Mouse (Mus musculus) cerebellum, postnatal 4 days (tissue): ENCODE results near the gene Alcam.
A peak's percentile ranks its signal among the peaks of the same experiment; 100 is the strongest.

Experiments
- DNase-seq, 2 experiments: peaks; one replicate each; pipeline ENCODE4 v3.0.0; 2022; ENCODE audit warnings: low spot score in 2 of 2, mixed read lengths in 1 of 2

Alcam gene

DNA sequence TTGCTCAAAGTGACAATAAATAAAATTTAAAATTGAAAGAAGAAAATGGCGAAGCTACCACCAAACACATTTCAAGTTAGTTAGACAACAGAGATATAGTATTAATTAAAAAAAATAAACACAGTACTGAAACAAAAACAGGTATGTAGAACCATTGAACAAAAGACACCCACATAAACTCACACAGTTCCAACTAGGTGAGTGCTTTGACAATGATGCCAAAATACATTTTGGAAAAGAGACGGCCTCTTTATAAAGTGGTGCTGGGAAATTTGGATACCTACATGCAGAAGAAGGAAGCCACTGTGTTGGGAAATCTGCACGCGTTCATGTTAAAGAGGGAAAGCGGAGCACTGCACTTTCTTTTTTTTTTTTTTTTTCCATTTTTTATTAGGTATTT, 85.4 kb downstream of the Alcam start:
- DNase-seq = no peak

DNA sequence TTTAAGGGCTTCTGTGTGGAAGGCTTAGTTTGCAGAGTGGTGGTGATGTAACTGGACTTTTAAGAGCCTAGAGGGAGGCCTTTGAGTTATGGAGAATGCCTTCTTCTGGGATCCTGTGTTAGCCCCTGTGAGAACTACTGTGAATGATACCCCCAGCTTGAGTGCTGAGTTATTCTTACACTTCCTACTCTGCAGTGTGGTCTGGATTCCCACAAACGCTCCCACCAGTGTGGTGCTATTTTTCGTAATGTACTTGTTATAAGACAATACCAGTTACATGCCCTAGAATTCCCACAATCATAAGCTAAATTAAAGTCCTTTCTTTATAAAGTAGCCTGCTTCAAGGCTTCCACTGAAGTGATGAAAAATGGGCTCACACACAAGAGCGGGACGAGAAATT, 87.0 kb downstream of the Alcam start:
- no peak for DNase-seq

DNA sequence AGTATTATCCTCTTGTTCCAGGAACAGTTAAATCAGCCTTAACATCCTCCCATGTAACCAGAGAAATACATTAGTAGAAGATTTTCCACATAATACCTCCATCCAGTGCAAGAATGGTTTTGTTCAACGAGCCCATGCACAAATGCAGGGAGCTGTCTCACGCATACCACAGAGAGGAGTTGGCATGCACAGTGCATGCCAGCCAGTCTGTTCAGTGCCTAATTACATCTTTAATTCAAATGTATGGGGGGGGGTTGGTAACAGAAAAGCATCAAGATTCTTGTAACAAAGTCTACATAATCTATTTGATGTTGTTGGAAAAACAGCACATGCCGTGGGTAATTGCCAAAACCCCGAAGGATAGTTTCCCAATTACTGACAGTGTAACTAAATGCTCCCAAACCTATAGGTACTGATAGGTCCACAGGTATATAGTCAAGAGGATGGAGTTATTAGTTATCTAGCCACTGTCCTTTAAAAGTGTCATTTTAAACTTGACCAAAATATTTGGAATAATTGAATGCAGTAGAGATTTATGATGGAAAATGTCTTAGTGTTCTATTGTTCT, 89.8 kb downstream of the Alcam start:
- DNase-seq = no peak

DNA sequence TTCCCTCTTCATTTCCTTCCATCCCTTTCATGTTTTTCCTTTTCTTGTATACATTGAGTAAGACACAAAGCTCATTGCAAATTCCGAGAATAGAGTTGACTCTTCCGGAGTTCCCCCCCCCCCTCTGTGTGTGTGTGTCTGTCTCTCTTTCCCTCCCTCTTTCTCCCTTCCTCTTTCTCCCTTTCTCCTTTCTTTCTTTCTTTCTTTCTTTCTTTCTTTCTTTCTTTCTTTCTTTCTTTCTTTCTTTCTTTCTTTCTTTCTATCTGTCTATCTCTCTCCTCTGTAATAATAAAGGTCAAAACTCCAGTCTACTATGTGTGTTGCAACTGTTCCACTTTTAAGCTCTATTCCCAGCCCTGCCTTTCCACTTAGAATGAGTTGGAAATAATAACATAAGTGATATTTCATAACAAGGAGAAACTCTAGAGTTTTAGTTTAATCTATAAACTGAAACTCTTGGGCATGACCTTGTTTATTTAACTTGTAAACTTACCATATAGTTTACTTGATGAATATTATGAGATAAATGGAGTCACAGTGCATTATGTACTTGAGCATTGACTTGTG, 110.3 kb downstream of the Alcam start:
- no peak for DNase-seq

DNA sequence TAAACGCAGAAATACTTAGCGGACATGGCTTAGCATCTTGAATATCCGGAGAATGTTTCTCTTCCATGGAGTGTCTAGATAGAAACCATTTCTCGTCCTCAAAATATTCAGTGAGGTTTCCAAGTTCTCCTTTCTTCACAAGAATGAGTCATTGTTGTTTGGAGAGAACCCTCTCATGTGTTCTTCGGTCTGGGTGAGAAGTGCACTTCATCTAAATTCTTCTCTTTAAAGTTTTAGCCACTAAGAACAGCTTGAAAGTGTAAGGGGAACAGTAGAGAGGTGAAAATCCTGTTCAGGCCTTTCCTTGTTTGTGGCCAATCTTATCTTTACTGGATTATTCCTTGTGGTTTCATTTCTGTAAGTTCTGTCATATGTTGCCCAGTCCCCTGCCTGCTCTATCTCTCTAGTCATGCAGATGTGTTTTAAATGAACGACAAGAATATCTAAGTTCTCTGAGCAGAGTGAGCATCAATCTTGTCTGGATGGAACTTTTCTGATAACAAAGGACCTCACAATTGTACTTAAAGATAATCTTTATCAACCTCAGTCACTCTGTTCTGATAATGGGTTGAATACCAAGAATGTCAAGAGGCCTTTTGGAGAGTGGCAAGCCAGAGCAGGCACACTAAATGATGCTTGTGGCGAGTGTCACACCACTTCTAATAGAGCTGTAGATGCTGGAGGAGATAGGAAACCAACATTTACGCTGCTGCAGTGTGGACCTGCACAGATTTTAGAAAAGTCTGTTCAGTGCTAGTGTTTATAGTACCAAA, 111.0 kb downstream of the Alcam start:
- no peak for DNase-seq

DNA sequence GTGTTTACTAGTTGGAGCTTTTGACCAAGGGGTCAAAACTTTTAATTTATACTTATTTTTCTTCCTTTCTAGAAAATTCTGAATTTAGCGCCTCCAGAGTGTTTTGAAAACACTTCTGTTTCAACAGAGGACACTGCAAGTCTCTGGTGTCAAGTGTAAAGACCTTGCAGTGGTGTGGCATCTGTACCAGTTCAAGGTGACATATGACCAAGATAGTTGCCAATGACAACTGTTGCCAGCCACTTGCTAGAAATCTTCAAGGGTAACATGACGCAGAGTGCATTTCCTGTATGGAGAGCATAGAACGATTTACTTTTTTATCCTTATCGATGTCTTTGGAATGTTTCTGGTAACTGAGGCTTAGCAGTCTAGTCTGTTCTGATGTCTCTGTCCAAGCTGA, 119.8 kb downstream of the Alcam start:
- no peak for DNase-seq

DNA sequence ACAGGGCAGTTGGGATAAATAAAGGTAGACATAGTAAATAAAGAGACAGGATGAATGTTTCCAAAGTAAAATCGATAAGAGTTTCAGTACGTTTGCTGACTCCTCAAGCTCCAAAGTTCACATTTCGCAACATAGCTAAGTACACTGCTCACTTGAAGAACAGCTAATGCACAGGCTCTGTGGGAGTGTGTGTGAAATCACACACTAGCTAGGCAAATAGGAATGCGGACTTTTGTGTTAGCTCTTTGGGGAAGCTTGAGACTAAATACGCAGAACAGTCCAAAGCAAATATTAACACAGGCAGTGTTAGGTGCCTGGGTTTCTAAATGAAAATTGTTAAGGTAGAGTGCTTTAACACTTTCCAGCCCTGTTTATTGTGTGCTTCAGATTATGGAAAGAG, 120.2 kb downstream of the Alcam start:
- DNase-seq = no peak

DNA sequence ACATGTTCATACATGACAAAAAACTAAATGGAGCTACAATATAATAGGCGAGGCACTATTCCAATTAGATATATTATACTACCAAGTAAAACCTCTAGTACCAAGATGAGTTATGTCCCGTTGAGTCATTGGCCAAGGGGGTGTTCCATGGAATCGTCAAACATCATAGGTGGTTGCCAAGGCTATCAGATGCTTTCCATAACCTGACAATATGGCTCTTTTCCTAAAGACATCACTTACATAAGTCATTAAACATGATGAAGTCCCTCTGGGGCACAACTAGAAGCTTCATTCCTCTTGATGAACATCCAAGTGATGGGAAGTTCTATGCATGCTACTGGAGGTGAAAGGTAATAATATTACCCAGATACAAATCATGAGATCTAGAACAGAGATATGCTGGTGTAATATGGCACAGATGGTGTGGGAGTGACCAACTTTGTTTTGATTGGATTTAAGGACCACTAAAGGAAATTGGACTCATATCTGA, 122.5 kb downstream of the Alcam start:
- DNase-seq = no peak

DNA sequence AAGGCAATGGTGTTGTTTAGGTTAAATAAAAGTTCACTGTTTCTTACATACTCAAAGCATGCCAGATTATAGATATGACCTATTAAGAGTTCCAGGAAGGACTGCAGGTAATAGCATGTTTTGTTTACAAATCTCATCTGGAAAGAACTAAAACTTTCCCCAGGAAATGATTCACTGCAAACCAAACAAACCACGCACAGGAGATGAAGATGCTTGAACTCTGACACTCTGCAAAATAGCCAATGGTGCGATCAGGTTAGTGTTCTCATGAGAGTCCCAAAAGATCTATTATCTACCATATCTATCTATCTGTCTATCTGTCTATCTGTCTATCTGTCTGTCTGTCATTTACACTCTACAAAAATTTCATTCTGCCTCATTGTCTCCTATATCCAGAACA, 124.5 kb downstream of the Alcam start:
- no peak for DNase-seq

DNA sequence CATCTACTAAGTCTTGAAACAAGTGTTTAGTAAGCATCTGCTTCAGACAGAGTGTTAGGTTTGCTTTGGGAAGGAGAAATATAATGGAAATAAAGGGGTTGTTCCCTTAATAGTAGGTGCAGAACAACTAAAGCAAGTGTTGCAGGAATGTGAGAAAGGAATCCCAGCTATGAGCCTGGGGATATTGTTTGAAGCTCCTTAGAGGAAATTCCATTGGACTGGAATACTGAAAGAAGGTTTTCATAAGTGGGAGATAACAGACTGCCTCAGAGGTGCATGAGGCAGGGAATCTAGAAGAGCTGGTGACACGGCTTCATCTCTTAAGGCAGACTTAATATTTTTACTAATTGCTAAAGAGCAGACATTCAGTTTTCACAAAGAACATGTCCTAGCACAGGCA, 134.6 kb downstream of the Alcam start:
- no peak for DNase-seq

DNA sequence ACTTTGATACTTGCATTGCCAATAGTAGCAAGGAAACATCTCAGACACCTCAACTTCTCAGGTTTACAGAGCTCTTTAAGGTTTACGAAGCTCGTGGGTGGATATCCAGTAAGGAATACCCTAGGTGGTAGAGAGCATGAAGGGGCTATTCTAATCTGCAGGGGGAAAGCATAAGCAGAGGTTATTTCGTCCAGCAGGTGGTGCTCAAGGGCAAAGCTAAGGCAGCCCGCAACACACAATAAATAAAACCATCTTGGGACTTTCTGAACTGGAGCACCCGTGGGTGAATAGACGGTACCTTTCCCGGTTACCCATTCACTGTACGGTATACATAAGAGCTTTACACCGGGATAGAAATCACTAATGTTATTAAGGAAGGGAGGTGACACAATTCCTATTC, 142.8 kb downstream of the Alcam start:
- peak; percentile 57 to 77 for DNase-seq

DNA sequence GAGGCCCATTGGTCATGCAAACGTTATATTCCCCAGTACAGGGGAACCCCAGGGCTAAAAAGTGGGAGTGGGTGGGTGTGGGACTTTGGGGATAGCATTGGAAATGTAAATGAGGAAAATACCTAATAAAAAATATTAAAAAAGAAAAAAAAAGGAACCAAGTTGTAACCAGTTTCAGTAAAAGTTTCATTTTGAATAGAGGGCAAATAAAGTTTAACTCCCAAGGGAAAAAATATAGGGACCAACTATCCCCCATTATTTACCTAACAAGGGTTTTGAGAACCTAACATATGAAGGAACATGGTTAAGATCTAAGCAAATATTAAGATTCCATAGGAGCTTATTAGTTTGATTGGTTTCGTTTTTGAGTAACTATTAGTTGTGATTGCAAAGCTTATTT, 146.9 kb downstream of the Alcam start:
- no peak for DNase-seq

DNA sequence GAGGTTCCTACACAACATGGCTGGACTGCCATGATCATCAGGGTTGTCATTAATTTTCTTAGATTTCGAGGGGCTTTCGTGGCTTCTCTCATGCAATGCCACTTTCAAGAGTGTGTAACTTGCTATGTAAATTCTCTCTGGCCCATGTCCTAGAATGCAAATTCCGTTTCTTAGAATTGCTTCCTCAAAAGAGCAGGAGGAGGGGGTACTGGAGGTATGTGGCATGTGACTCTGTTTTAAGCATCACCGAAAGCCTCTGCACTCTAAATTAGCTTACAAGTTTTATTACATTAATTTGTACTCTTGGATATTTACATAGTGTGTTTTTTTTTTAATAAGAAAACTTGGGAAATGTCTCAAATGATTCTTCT, 150.4 kb downstream of the Alcam start:
- no peak for DNase-seq

DNA sequence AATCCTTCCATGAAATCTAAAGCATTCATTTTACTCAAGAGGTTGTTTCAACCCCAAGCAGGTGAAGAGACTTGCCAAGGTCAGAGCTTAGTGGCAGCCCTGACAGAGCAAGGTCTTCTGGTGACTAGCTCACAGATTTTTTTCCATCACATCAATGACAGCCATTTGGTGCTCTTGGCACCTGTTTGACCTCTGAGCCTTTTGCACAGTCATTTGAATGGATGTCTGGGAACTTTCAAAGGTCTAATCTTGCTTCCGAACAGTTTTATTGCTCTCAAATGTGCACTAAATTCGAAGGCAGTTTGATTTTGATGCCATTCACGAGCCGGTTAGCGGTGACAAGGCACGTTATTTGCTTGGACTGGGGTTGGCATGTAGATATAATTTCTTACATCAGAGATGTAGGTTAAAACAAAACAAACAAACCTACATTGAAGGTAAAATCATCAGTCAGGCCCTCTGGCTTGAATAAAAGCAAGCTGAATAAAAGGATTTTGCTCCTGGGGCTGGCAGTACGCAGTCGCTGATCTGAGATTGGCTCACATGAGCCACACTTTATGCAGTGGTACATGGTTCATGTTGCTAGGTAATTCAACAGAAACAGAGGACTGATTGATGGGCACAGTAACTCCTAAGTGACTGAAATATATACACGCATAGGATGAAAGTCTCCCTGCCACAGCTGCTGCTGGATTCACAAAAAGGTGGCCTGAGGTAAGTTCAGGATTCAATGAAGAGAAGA, 150.9 kb downstream of the Alcam start:
- no peak for DNase-seq

DNA sequence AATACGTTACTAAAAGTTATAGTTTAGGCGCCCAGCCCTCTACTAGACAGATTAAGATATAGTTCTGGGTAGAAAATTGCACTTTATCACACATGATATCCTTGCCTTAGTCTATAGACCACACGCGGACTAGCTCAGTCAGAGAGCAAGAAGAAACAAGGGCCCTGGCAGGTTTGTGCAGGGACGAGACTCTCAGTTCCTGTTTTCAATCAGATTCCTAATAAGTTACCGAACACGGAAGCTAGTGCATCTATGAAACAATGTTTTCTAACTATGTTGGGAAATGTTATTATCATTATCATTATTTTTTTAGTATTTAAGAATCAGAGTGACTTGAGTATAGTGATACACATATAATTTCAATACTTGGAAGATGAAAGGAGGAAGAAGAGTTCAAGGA, 152.1 kb downstream of the Alcam start:
- no peak for DNase-seq

DNA sequence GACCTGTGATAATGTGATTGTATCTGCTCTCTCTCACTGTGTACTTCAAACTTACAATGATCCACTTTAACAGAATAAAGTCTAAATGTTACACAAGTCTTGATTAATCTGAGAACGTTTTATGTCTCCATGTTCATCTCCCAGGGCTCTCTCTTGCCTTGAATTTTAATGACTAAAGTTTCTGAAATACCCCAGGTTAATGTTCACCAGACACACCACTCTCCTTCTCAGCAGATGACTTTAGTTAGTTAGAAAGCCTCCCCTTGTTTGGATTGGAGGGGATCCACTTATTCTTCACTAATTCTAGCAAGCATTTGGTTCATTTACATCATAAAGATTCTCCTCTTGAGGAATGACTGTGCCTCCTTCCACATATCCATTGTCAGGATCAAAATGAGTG, 157.5 kb downstream of the Alcam start:
- no peak for DNase-seq

DNA sequence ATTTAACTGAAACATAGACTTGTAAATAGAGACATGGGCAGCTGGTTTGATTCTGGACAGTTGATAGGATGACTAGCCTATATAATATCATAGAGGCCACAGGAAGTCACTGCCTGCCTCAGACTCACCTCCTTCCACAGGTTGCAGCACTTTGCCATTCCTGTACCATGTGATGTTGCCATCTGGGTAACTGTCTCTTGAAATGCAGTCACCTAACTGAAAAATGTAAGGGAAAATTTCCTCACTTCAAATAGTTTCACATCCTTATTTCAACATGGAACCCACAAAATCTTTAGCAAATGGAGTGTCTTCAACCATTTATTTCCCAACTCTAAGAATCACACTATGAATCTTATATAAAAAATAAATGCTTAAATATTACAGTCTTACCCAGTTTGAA, 158.3 kb downstream of the Alcam start:
- no peak for DNase-seq

DNA sequence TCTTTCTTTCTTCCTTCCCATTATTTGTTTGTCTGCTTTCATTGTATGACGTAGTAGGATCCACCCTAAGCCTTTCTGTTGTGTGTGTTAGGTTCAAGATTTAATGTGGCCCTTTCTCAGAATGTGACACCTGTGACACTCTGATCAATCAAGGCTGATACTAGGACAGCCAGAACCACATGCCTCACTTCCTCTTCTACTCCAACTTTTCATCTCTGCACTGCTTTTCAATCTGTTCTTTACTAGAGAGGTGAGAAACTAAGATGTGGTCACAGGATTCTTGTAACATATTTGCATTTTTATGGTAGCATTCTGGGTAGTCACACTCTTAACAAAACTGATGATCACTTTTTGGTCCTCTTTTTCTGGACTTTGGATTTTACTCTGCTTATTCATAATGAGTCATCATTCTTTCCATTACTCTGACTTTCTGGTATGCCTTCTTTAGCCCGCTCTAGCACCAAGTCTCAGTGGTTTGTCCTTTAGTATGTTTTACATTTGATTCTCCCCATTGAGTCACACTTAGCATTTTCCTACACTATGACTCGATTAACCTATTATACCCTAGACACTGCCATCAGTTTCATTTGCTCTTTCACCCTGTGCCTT, 161.3 kb downstream of the Alcam start:
- DNase-seq = no peak

DNA sequence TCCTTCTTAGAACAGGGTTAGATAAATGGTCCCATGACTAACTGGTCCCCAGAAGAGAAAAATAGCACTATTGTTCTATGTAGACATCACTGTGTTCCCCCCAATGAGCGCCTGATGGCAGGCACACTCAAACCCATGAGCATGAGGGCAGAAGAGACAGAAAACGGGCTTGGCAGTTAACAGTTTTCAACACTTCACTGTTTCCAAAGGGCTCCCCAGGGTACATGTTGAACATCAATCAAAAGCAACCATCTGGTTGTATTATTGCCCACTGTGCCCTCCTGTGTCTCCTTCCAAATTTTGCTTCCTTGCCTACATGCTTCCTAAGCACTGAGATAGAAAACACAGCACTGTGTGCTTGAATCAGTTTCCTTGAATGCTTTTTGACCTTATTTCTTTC, 173.7 kb downstream of the Alcam start:
- DNase-seq = peak in 1 of 2 experiments; percentile 7

DNA sequence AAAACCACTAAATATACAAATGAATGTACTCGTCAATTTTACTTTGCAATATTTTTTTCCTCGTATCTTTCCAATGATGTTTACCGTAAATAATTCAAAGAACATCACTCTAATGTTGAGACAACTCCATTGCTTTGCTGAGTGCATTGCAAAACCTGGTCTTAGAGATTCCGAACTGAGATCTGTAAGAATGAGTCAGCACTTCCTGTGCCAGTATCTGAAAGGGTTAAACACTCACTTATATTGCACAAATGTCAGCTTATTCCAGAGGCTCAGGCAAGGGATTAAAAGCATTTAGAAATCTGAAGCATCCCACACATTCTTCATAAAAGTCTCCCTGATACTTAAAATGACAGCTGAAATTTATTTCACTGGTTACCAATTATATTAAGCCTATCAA, 188.8 kb downstream of the Alcam start:
- no peak for DNase-seq

DNA sequence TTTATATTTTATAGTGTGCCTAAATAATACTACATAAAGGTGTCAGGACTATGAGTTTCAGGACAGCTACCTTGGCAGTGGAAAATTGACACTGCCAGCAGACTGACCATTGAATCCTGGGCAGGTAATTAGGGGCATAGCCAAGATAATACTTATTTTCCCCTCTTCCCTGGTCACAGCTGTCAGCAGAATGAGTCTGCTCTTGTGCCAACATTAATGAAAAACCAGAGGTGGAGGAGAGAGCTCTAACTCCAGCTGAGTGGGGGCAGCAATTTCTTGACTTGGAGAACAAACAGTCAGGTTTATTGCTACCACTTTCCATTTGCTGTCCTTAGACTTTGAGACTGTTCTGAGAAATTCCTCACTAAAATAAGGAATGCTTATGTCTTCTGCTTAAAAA, 190.1 kb downstream of the Alcam start:
- DNase-seq = no peak

DNA sequence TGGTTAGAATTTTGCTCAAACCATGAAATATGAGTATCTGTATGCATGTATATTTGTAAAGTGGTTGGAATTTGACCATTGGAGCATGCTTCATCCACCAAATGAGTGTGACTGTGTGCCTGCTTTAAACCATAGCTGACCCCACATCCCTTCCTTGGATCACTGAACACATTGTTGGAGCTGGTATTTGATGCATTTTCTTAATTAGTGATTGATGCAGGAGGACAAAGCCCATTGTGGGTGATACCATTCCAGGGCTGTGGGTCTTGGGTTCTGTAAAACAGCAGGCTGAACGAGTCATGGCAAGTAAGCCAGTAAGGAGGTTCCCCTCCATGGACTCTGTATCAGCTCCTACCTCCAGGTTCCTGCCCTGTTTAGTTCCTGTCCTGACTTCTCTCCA, 191.3 kb downstream of the Alcam start:
- no peak for DNase-seq
